Mouse (Mus musculus) cerebellum, adult 2 months (tissue): ENCODE results near the gene Kdm8.

Source experiments
- CTCF ChIP-seq: fragments of 200-500 bp; IDR thresholded peaks from 2 replicates; pipeline ENCODE4 v1.5.1; 2011; ENCODE audit warnings: low read depth, mild to moderate bottlenecking, control low read depth, low read length, moderate library complexity, borderline replicate concordance; ENCODE audit not compliant: insufficient read depth
- POLR2A ChIP-seq: fragments of 200-500 bp; IDR thresholded peaks from 2 replicates; pipeline ENCODE4 v1.6.1; 2011; ENCODE audit warnings: low read length, control low read depth, borderline replicate concordance; ENCODE audit not compliant: insufficient read depth

DNA sequence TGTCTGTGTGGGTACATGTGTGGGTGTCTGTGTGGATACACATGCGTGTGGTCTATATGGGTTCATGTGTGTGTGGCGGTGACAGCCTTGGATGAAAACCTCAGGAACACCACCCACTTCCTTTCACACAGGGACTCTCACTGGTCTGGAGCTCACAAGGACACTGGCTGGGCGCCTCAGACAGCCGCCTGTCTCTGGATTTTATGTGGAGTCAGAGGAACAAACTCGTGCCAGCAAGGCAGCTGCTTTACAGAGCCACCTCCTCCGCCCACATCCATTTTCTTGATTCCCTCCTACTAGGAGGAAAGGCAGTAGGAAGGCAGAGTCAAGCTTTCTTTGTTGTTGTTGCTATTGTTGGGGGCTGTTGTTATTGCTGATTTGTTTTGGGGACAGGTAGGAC lies 45.8 kb upstream of the Kdm8 start:
- no peak for TF ChIP-seq CTCF
- no peak for TF ChIP-seq POLR2A
